Mouse (Mus musculus): ENCODE results near the gene Ddah2. TPM values are rescaled to one million over a fixed set of nuclear protein-coding genes. Genes with fewer than 3 reads are reported as not detected.
A peak's percentile ranks its signal among the peaks of the same experiment; 100 is the strongest.

Gene Ddah2
- polyA plus RNA-seq, 1 experiment from 2014 or later = 517 TPM

DNA sequence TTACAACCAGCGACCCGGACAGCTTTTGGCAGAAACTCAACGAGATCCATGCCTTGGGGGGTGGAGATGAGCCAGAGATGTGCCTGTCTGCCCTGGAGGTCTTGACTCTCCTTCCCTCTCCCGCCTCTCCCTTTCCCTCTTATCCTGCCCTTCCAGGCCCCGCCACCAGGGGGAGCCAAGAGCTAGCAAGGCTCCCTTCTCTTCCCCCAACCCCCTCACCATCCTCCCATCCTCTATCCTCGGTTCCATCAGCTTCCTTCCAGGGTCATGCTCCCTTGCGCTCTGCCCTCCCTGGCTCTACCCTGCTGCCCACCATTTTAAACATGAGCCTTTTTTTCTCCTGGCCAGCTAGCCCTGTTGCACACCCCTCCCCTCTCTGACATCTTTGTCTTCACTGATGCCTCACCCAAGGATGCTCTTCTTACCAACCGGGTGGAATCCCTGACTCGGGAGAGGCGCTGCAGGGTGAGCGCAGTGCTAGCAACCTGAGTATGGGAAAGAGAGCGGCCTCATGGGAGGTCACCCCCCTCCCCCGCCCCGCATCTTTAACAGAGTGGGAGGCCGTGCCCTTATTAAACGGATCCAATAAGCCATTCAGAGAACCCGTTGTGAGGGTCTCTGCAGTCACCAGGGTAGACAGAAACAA lies 37.5 kb upstream of the Ddah2 start:
- H3K36me3 ChIP-seq = peaks cover 14% of the 10 kb centered on the region
- ATAC-seq (ENCODE audit: low FRiP score) = peak; percentile 58
- no peaks in the 10 kb centered on the region for H3K9me3 ChIP-seq (replicated peaks)
- peak overlapping the region; percentile 9; the same call in 1 of the 2 replicates for H3K4me2 ChIP-seq (replicated peaks)
- no peaks in the 10 kb centered on the region; the same call in 1 of the 2 replicates for H3K27me3 ChIP-seq
- H3K9ac ChIP-seq = no peak overlapping the region
- no peak overlapping the region for H3K4me3 ChIP-seq
- 6% methylated on average over 17 of the region's 17 CpGs for WGBS
- H3K27ac ChIP-seq = peak overlapping the region; percentile 6; the same call in 1 of the 2 replicates
- H3K4me1 ChIP-seq = peaks cover 18% of the 10 kb centered on the region

- Histone ChIP-seq H3K9ac (no peak overlapping the region), H3K4me3 (no peak overlapping the region), H3K27me3 (no peaks in the 10 kb centered on the region; the same call in 1 of the 2 replicates), H3K36me3 (peaks cover 7% of the 10 kb centered on the region), H3K4me2 (replicated peaks) (no peak overlapping the region), H3K4me1 (peaks cover 19% of the 10 kb centered on the region), H3K27ac (0 out of 2 replicates have a peak overlapping the region, but pooled peaks have one; percentile 8), H3K9me3 (replicated peaks) (no peaks in the 10 kb centered on the region)
- no peak for ATAC-seq (ENCODE audit: low FRiP score)
- WGBS = 68% methylated on average over 6 of the region's 6 CpGs
Observed at GRCm38 (mm10) chr17:35021842-35022477, 36.9 kb upstream of the Ddah2 start.

DNA sequence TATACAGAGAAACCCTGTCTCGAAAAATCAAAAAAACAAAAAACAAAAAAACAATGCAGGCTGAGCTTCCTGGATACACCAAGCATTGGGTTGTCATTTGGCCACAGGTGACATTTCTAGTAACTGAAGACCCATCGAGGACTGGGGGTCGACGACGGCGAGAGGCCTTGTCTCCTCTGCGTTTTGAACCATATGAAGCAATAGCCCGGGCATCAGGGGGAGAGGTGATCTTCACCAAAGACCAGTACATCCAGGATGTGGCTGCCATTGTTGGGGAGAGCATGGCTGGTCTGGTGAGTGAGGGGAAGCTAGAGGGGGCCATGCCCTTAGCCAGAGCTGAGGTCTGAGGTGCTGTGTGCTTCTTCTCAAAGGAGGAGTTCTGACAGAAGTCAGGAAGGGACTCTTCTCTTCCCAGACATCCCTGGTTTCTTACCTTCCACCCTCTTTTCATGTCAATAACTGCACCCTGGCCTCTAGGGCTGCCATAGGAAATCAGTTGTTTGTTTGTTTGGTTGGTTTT lies 36.2 kb upstream of the Ddah2 start:
- Histone ChIP-seq H3K4me1 (peaks cover 26% of the 10 kb centered on the region), H3K27ac (no peak overlapping the region), H3K27me3 (no peaks in the 10 kb centered on the region; the same call in 1 of the 2 replicates), H3K36me3 (peaks cover 3% of the 10 kb centered on the region; the same call in 1 of the 2 replicates), H3K9ac (no peak overlapping the region), H3K9me3 (replicated peaks) (no peaks in the 10 kb centered on the region), H3K4me2 (replicated peaks) (no peak overlapping the region), H3K4me3 (no peak overlapping the region)
- no peak for ATAC-seq (ENCODE audit: low FRiP score)
- WGBS = 96% methylated on average over 8 of the region's 8 CpGs

DNA sequence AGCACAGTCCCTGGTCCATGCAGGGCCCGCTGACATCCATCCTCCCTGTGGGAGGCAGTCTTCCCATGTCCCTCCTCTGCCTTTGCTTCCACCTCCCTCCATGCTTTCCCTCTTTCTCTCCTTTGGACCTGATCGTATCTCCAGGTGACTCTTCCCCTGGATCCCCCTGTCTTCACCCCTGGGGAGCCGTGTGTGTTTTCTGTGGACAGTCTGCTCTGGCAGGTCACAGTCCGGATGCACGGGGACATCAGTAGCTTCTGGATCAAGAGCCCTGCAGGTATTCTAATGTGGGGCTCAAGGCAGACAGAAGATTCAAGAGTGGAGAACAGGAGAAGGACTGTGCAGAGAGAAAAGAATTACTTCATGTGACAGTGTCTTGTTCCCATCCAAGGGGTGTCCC lies 35.6 kb upstream of the Ddah2 start:
- H3K27me3 ChIP-seq = no peaks in the 10 kb centered on the region; the same call in 1 of the 2 replicates
- H3K27ac ChIP-seq = no peak overlapping the region
- no peak overlapping the region for H3K4me3 ChIP-seq
- 81% methylated on average over 5 of the region's 5 CpGs for WGBS
- ATAC-seq (ENCODE audit: low FRiP score) = no peak
- no peak overlapping the region for H3K4me2 ChIP-seq (replicated peaks)
- H3K9ac ChIP-seq = no peak overlapping the region
- H3K36me3 ChIP-seq = no peaks in the 10 kb centered on the region
- H3K9me3 ChIP-seq (replicated peaks) = no peaks in the 10 kb centered on the region
- peaks cover 28% of the 10 kb centered on the region for H3K4me1 ChIP-seq

DNA sequence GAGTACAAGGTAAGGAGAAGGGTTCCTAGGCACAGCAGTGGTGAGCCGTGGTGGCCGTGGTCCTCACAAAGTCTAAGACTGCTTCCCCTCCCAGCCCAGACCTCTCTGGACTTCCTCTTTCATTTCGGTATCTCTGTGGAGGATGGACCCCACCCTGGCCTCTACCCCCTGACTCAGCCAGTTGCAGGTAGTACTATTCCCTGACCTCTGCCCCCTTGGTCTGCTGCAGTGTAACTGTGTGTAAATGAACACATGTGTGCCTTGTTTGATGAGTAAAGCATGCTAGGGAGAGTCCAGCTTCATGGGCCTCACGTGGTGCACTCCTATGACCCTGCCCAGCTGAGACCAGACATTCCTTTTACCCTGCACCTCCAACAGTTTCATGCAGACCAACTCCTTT lies 35.1 kb upstream of the Ddah2 start:
- Histone ChIP-seq H3K9ac (no peak overlapping the region), H3K4me3 (no peak overlapping the region), H3K4me2 (replicated peaks) (no peak overlapping the region), H3K27ac (no peak overlapping the region), H3K27me3 (no peaks in the 10 kb centered on the region; the same call in 1 of the 2 replicates), H3K36me3 (no peaks in the 10 kb centered on the region), H3K9me3 (replicated peaks) (no peaks in the 10 kb centered on the region), H3K4me1 (peaks cover 28% of the 10 kb centered on the region)
- no peak for ATAC-seq (ENCODE audit: low FRiP score)
- WGBS = 71% methylated on average over 4 of the region's 4 CpGs

- Histone ChIP-seq H3K9me3 (replicated peaks) (no peaks in the 10 kb centered on the region), H3K4me2 (replicated peaks) (no peak overlapping the region), H3K36me3 (no peaks in the 10 kb centered on the region), H3K4me3 (no peak overlapping the region), H3K27ac (no peak overlapping the region), H3K9ac (peak overlapping the region; percentile 14; the same call in 1 of the 2 replicates), H3K4me1 (peaks cover 28% of the 10 kb centered on the region), H3K27me3 (no peaks in the 10 kb centered on the region; the same call in 1 of the 2 replicates)
- no peak for ATAC-seq (ENCODE audit: low FRiP score)
- 71% methylated on average over 13 of the region's 13 CpGs for WGBS
Observed at GRCm38 (mm10) chr17:35024261-35024660, 34.6 kb upstream of the Ddah2 start.

DNA sequence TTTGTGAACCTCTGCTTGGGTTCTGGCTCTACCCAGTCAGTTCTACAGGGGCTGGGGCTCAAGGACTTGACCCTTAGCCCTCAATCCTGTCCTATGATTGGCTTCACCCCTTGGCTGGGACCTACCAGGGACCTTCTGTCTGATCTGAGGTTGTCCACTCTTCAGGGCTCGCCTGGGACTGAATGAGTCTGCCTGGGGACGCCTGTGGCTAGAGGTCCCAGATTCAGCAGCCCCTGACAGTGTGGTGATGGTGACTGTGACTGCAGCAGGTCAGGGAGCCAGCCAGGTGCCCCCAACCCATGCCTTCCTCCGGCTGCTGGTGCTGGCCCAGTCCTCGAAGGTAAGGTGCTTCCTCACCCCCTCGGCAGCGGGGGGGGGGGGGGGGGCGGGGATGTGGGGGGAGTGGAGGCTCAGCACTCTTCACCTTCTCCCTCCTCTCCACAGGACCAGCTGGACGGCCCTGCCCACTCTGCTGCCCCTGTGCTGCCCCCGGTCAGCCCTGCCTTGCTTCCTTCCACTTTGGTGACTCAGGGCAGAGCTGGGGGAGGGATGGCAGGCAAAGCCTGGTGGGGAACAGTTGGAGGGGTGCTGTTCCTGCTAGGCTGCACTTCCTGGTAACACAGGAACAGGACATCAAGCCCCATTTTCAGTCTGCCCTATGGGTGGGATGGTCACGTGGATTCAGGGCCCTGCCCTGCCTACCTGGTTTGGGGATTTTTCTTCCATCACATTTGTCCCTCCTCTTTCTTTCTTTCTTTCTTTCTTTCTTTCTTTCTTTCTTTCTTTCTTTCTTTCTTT lies 33.9 kb upstream of the Ddah2 start:
- Histone ChIP-seq H3K4me1 (peaks cover 32% of the 10 kb centered on the region), H3K9me3 (replicated peaks) (no peaks in the 10 kb centered on the region), H3K4me3 (no peak overlapping the region), H3K27me3 (no peaks in the 10 kb centered on the region; the same call in 1 of the 2 replicates), H3K27ac (no peak overlapping the region), H3K36me3 (no peaks in the 10 kb centered on the region), H3K4me2 (replicated peaks) (no peak overlapping the region), H3K9ac (no peak overlapping the region)
- WGBS = 49% methylated on average over 9 of the region's 10 CpGs
- no peak for ATAC-seq (ENCODE audit: low FRiP score)

GRCm38 (mm10) chr17:35026206-35026605 lies 32.6 kb upstream of the Ddah2 start:
- Histone ChIP-seq H3K27ac (no peak overlapping the region), H3K36me3 (no peaks in the 10 kb centered on the region), H3K4me2 (replicated peaks) (no peak overlapping the region), H3K4me3 (no peak overlapping the region), H3K9me3 (replicated peaks) (no peaks in the 10 kb centered on the region), H3K4me1 (peaks cover 35% of the 10 kb centered on the region), H3K9ac (no peak overlapping the region), H3K27me3 (no peaks in the 10 kb centered on the region; the same call in 1 of the 2 replicates)
- WGBS = 80% methylated on average over 5 of the region's 5 CpGs
- no peak for ATAC-seq (ENCODE audit: low FRiP score)

- Histone ChIP-seq H3K9ac (peak within 1 kb of the TSS; percentile 27; the same call in 1 of the 2 replicates), H3K4me3 (no peak within 1 kb of the TSS), H3K36me3 (no peaks in the 10 kb centered on the region), H3K9me3 (replicated peaks) (no peaks in the 10 kb centered on the region), H3K4me1 (peaks cover 27% of the 10 kb centered on the region), H3K27ac (peak within 1 kb of the TSS; percentile 64), H3K27me3 (no peaks in the 10 kb centered on the region; the same call in 1 of the 2 replicates), H3K4me2 (replicated peaks) (peak within 1 kb of the TSS; percentile 20; the same call in 1 of the 2 replicates)
- WGBS = 33% methylated on average over 13 of the region's 13 CpGs
- peak; percentile 74 for ATAC-seq (ENCODE audit: low FRiP score)
Observed at GRCm38 (mm10) chr17:35027277-35028068, 31.4 kb upstream of the Ddah2 start, which contains the start of gene Sapcd1. Gene Sapcd1 (minus strand): TSS chr17:35028016.

DNA sequence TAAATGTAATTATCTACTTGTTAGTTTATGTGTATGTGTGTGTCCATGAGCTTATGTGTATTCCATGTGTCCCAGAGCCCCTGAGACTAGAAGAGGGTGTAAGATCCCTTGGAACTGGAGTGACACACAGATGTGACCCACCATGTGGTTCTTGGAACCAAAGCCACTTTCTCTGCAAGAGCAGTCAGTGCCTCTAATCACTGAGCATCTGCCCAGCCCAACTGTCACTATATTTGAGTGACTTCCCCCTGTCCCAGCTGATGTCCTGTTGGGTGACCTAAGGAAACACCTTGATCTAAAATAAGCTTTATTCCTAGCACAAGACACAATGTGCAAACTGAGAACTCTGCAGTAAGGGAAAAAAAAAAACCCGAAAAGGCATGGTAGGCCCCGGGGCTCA lies 30.5 kb upstream of the Ddah2 start:
- H3K9ac ChIP-seq = no peak overlapping the region
- no peak overlapping the region for H3K4me3 ChIP-seq
- H3K4me2 ChIP-seq (replicated peaks) = no peak overlapping the region
- WGBS = 74% methylated on average over 2 of the region's 2 CpGs
- H3K27ac ChIP-seq = no peak overlapping the region
- no peaks in the 10 kb centered on the region for H3K9me3 ChIP-seq (replicated peaks)
- no peaks in the 10 kb centered on the region; the same call in 1 of the 2 replicates for H3K27me3 ChIP-seq
- H3K4me1 ChIP-seq = peaks cover 27% of the 10 kb centered on the region
- no peak for ATAC-seq (ENCODE audit: low FRiP score)
- no peaks in the 10 kb centered on the region for H3K36me3 ChIP-seq

Measured in hindbrain, embryonic 12.5 days (tissue).